Mouse (Mus musculus) lung, postnatal 0 days (tissue): ENCODE results near the gene Slc35e3. TPM values are rescaled to one million over a fixed set of nuclear protein-coding genes. Genes with fewer than 3 reads are reported as not detected.

Experiments
- ATAC-seq: fragments of 200-750 bp; cut with Nextera tagmentation; 2 replicates; pipeline ENCODE4 v1.8.0; 2017; ENCODE audit warnings: moderate library complexity
- DNase-seq: peaks from one replicate; pipeline ENCODE4 v3.0.0-alpha.2; 2016; ENCODE audit warnings: low spot score
- H3K27ac ChIP-seq: fragments of 300-500 bp; sonication (generic); 2 replicates; pipeline ENCODE4 v1.5.1; 2014; ENCODE audit warnings: antibody characterized with exemption, mild to moderate bottlenecking, low read length, mixed read lengths
- H3K27me3 ChIP-seq: fragments of 300-500 bp; sonication (generic); replicated peaks from 2 replicates; pipeline ENCODE4 v1.6.1; 2014; ENCODE audit warnings: low read length, mixed read lengths; ENCODE audit not compliant: insufficient read depth
- H3K36me3 ChIP-seq: fragments of 300-500 bp; sonication (generic); 2 replicates; pipeline ENCODE4 v1.6.1; 2014; ENCODE audit warnings: low read length, mixed read lengths; ENCODE audit not compliant: insufficient read depth
- H3K4me1 ChIP-seq: fragments of 300-500 bp; sonication (generic); 2 replicates; pipeline ENCODE4 v1.6.1; 2014; ENCODE audit warnings: antibody characterized with exemption, low read depth, low read length, mixed read lengths; ENCODE audit not compliant: insufficient read depth
- H3K4me2 ChIP-seq: fragments of 300-500 bp; sonication (generic); replicated peaks from 2 replicates; pipeline ENCODE4 v1.6.1; 2014; ENCODE audit warnings: low read depth, mild to moderate bottlenecking, low read length, moderate library complexity, mixed read lengths
- H3K4me3 ChIP-seq: fragments of 300-500 bp; sonication (generic); 2 replicates; pipeline ENCODE4 v1.5.1; 2014; ENCODE audit warnings: low read depth, low read length
- H3K9ac ChIP-seq: fragments of 300-500 bp; sonication (generic); replicated peaks from 2 replicates; pipeline ENCODE4 v1.6.1; 2014; ENCODE audit warnings: low read depth, mild to moderate bottlenecking
- H3K9me3 ChIP-seq: fragments of 300-500 bp; sonication (generic); 2 replicates; pipeline ENCODE4 v1.6.1; 2016; ENCODE audit warnings: low read length, mixed read lengths
- CTCF ChIP-seq: IDR thresholded peaks from 2 replicates; pipeline ENCODE4 v1.5.1; 2016; ENCODE audit warnings: antibody characterized with exemption, mild to moderate bottlenecking
- EP300 ChIP-seq: IDR thresholded peaks from 2 replicates; pipeline ENCODE4 v1.6.1; 2016; ENCODE audit warnings: antibody characterized with exemption, mild to moderate bottlenecking, control low read depth
- WGBS: fragments of 180-500 bp; shearing (Covaris S2); extraction: QIAGEN DNeasy Blood & Tissue Kit; methylation state at CpG from one replicate; pipeline ENCODE4 v1.1.7; 2014; 5-methylcytosine and 5-hydroxymethylcytosine counted together
- polyA plus RNA-seq: library from polyadenylated mRNA; unstranded; fragments of >200 nt; fragmentation: Nextera tagmentation; extraction: Ambion mirVana; gene quantifications from 2 replicates; pipeline ENCODE4 v1.2.1, GENCODE M21; 2015

Gene Slc35e3
- polyA plus RNA-seq, 1 experiment from 2014 or later, result 17.2 TPM

GRCm38 (mm10) chr10:117691389-117691968 is 54.7 kb downstream of the Slc35e3 start:
- TF ChIP-seq EP300, result no peak
- no peak for TF ChIP-seq CTCF
- DNase-seq (no peak), ATAC-seq (no peak)
- H3K27ac ChIP-seq, result no peak overlapping the region
- no peak overlapping the region for H3K4me2 ChIP-seq
- no peak overlapping the region for H3K4me3 ChIP-seq
- no peaks in the 10 kb centered on the region for H3K27me3 ChIP-seq
- peaks cover 58% of the 10 kb centered on the region; the same call in 1 of the 2 replicates for H3K36me3 ChIP-seq
- 92% methylated on average over 10 of the region's 10 CpGs for WGBS
- no peaks in the 10 kb centered on the region for H3K4me1 ChIP-seq
- H3K9me3 ChIP-seq, result no peaks in the 10 kb centered on the region
- H3K9ac ChIP-seq, result no peak overlapping the region

GRCm38 (mm10) chr10:117690770-117691296 is 55.3 kb downstream of the Slc35e3 start:
- no peak for TF ChIP-seq EP300
- no peak for TF ChIP-seq CTCF
- Histone ChIP-seq H3K4me2 (no peak overlapping the region), H3K27me3 (no peaks in the 10 kb centered on the region), H3K4me3 (no peak overlapping the region), H3K9ac (no peak overlapping the region), H3K4me1 (no peaks in the 10 kb centered on the region), H3K36me3 (peaks cover 52% of the 10 kb centered on the region; the same call in 1 of the 2 replicates), H3K9me3 (no peaks in the 10 kb centered on the region), H3K27ac (no peak overlapping the region)
- no peak for ATAC-seq
- 94% methylated on average over 3 of the region's 3 CpGs for WGBS
- DNase-seq, result no peak

- Histone ChIP-seq H3K9me3 (no peaks in the 10 kb centered on the region), H3K4me3 (no peak overlapping the region), H3K27me3 (no peaks in the 10 kb centered on the region), H3K4me1 (no peaks in the 10 kb centered on the region), H3K9ac (no peak overlapping the region), H3K27ac (no peak overlapping the region), H3K4me2 (no peak overlapping the region), H3K36me3 (peaks cover 46% of the 10 kb centered on the region; the same call in 1 of the 2 replicates)
- DNase-seq, result no peak
- TF ChIP-seq EP300 (no peak), CTCF (no peak)
- 80% methylated on average over 2 of the region's 2 CpGs for WGBS
- ATAC-seq, result no peak
Measured at GRCm38 (mm10) chr10:117690101-117690352, 56.1 kb downstream of the Slc35e3 start.

- H3K9me3 ChIP-seq, result no peaks in the 10 kb centered on the region
- no peak overlapping the region for H3K27ac ChIP-seq
- no peak overlapping the region for H3K4me2 ChIP-seq
- H3K4me1 ChIP-seq, result no peaks in the 10 kb centered on the region
- WGBS, result 90% methylated on average over 11 of the region's 11 CpGs
- no peak overlapping the region for H3K9ac ChIP-seq
- TF ChIP-seq CTCF, result no peak
- no peak for TF ChIP-seq EP300
- DNase-seq, result no peak
- no peak for ATAC-seq
- H3K27me3 ChIP-seq, result no peaks in the 10 kb centered on the region
- H3K4me3 ChIP-seq, result no peak overlapping the region
- peaks cover 41% of the 10 kb centered on the region; the same call in 1 of the 2 replicates for H3K36me3 ChIP-seq
Measured at GRCm38 (mm10) chr10:117689297-117690100, 56.7 kb downstream of the Slc35e3 start.

- 84% methylated on average over 13 of the region's 13 CpGs for WGBS
- Histone ChIP-seq H3K4me2 (no peak overlapping the region), H3K9ac (no peak overlapping the region), H3K36me3 (peaks cover 34% of the 10 kb centered on the region; the same call in 1 of the 2 replicates), H3K27ac (no peak overlapping the region), H3K9me3 (no peaks in the 10 kb centered on the region), H3K27me3 (no peaks in the 10 kb centered on the region), H3K4me1 (no peaks in the 10 kb centered on the region), H3K4me3 (no peak overlapping the region)
- no peak for TF ChIP-seq EP300
- TF ChIP-seq CTCF, result peak; percentile 62
- peak; percentile 72 for ATAC-seq
- peak; percentile 30 for DNase-seq
Measured at GRCm38 (mm10) chr10:117688204-117689151, 57.7 kb downstream of the Slc35e3 start.

- ATAC-seq (no peak), DNase-seq (no peak)
- Histone ChIP-seq H3K27ac (no peak overlapping the region), H3K27me3 (no peaks in the 10 kb centered on the region), H3K4me2 (no peak overlapping the region), H3K4me1 (no peaks in the 10 kb centered on the region), H3K9me3 (no peaks in the 10 kb centered on the region), H3K4me3 (no peak overlapping the region), H3K9ac (no peak overlapping the region), H3K36me3 (peaks cover 28% of the 10 kb centered on the region; the same call in 1 of the 2 replicates)
- TF ChIP-seq CTCF (no peak), EP300 (no peak)
- WGBS, result 76% methylated on average over 7 of the region's 7 CpGs
Measured at GRCm38 (mm10) chr10:117687577-117687976, 58.6 kb downstream of the Slc35e3 start.
